Mouse (Mus musculus): ENCODE measurements around the gene Cd151. TPM values are rescaled to one million over a fixed set of nuclear protein-coding genes. Genes with fewer than 3 reads are reported as not detected.

Gene Cd151
- polyA plus RNA-seq, 1 experiment from 2014 or later = 23.0 TPM

GRCm38 (mm10) chr7:141429840-141430584 is 37.2 kb upstream of the Cd151 start:
- peaks cover 31% of the 10 kb centered on the region for H3K36me3 ChIP-seq (ENCODE audit: control insufficient read depth, insufficient read depth, low read length)
- no peaks in the 10 kb centered on the region for H3K9me3 ChIP-seq (ENCODE audit: control insufficient read depth, low read length)
- no peaks in the 10 kb centered on the region for H3K27me3 ChIP-seq (replicated peaks; ENCODE audit: control insufficient read depth, insufficient read depth, low read length)
- no peak overlapping the region for H3K9ac ChIP-seq (ENCODE audit: low read depth, low read length)
- no peak for ATAC-seq
- H3K4me2 ChIP-seq (ENCODE audit: low read length) = peak overlapping the region; percentile 79
- peaks cover 27% of the 10 kb centered on the region for H3K4me1 ChIP-seq (ENCODE audit: control insufficient read depth, insufficient read depth, low read depth, low read length)
- WGBS = 62% methylated on average over 9 of the region's 9 CpGs
- peak overlapping the region; percentile 57 for H3K27ac ChIP-seq (ENCODE audit: low read depth, low read length)
- H3K4me3 ChIP-seq (ENCODE audit: low read length) = no peak overlapping the region; the same call in 1 of the 2 replicates

GRCm38 (mm10) chr7:141430585-141431240 is 36.5 kb upstream of the Cd151 start:
- no peak overlapping the region for H3K4me2 ChIP-seq (ENCODE audit: low read length)
- H3K4me1 ChIP-seq (ENCODE audit: control insufficient read depth, insufficient read depth, low read depth, low read length) = peaks cover 31% of the 10 kb centered on the region
- peaks cover 31% of the 10 kb centered on the region for H3K36me3 ChIP-seq (ENCODE audit: control insufficient read depth, insufficient read depth, low read length)
- H3K4me3 ChIP-seq (ENCODE audit: low read length) = no peak overlapping the region
- WGBS = 95% methylated on average over 9 of the region's 9 CpGs
- H3K9ac ChIP-seq (ENCODE audit: low read depth, low read length) = no peak overlapping the region
- no peaks in the 10 kb centered on the region for H3K9me3 ChIP-seq (ENCODE audit: control insufficient read depth, low read length)
- H3K27me3 ChIP-seq (replicated peaks; ENCODE audit: control insufficient read depth, insufficient read depth, low read length) = no peaks in the 10 kb centered on the region
- no peak for ATAC-seq
- no peak overlapping the region for H3K27ac ChIP-seq (ENCODE audit: low read depth, low read length)

GRCm38 (mm10) chr7:141431434-141432185 is 35.6 kb upstream of the Cd151 start:
- Histone ChIP-seq H3K27ac (ENCODE audit: low read depth, low read length) (no peak overlapping the region), H3K36me3 (ENCODE audit: control insufficient read depth, insufficient read depth, low read length) (peaks cover 28% of the 10 kb centered on the region), H3K4me3 (ENCODE audit: low read length) (no peak overlapping the region), H3K27me3 (replicated peaks; ENCODE audit: control insufficient read depth, insufficient read depth, low read length) (no peaks in the 10 kb centered on the region), H3K9me3 (ENCODE audit: control insufficient read depth, low read length) (no peaks in the 10 kb centered on the region), H3K4me2 (ENCODE audit: low read length) (no peak overlapping the region), H3K4me1 (ENCODE audit: control insufficient read depth, insufficient read depth, low read depth, low read length) (peaks cover 35% of the 10 kb centered on the region), H3K9ac (ENCODE audit: low read depth, low read length) (no peak overlapping the region)
- 92% methylated on average over 16 of the region's 19 CpGs for WGBS
- no peak for ATAC-seq

GRCm38 (mm10) chr7:141432186-141432611 is 35.0 kb upstream of the Cd151 start:
- Histone ChIP-seq H3K4me1 (ENCODE audit: control insufficient read depth, insufficient read depth, low read depth, low read length) (peaks cover 38% of the 10 kb centered on the region), H3K27ac (ENCODE audit: low read depth, low read length) (no peak overlapping the region), H3K4me2 (ENCODE audit: low read length) (no peak overlapping the region), H3K36me3 (ENCODE audit: control insufficient read depth, insufficient read depth, low read length) (peaks cover 26% of the 10 kb centered on the region), H3K9me3 (ENCODE audit: control insufficient read depth, low read length) (no peaks in the 10 kb centered on the region), H3K4me3 (ENCODE audit: low read length) (no peak overlapping the region), H3K9ac (ENCODE audit: low read depth, low read length) (no peak overlapping the region), H3K27me3 (replicated peaks; ENCODE audit: control insufficient read depth, insufficient read depth, low read length) (no peaks in the 10 kb centered on the region)
- 80% methylated on average over 8 of the region's 8 CpGs for WGBS
- ATAC-seq = no peak

GRCm38 (mm10) chr7:141432741-141433516 is 34.3 kb upstream of the Cd151 start:
- Histone ChIP-seq H3K4me3 (ENCODE audit: low read length) (no peak overlapping the region; the same call in 1 of the 2 replicates), H3K9ac (ENCODE audit: low read depth, low read length) (0 out of 2 replicates have a peak overlapping the region, but pooled peaks have one; percentile 23), H3K36me3 (ENCODE audit: control insufficient read depth, insufficient read depth, low read length) (peaks cover 23% of the 10 kb centered on the region), H3K9me3 (ENCODE audit: control insufficient read depth, low read length) (no peaks in the 10 kb centered on the region), H3K27me3 (replicated peaks; ENCODE audit: control insufficient read depth, insufficient read depth, low read length) (no peaks in the 10 kb centered on the region), H3K27ac (ENCODE audit: low read depth, low read length) (no peak overlapping the region), H3K4me1 (ENCODE audit: control insufficient read depth, insufficient read depth, low read depth, low read length) (peaks cover 38% of the 10 kb centered on the region), H3K4me2 (ENCODE audit: low read length) (peak overlapping the region; percentile 80)
- no peak for ATAC-seq
- 83% methylated on average over 6 of the region's 6 CpGs for WGBS

GRCm38 (mm10) chr7:141433517-141434400 is 33.4 kb upstream of the Cd151 start:
- Histone ChIP-seq H3K27me3 (replicated peaks; ENCODE audit: control insufficient read depth, insufficient read depth, low read length) (no peaks in the 10 kb centered on the region), H3K4me2 (ENCODE audit: low read length) (peak overlapping the region; percentile 80), H3K36me3 (ENCODE audit: control insufficient read depth, insufficient read depth, low read length) (peaks cover 23% of the 10 kb centered on the region), H3K9me3 (ENCODE audit: control insufficient read depth, low read length) (no peaks in the 10 kb centered on the region), H3K4me3 (ENCODE audit: low read length) (peak overlapping the region; percentile 58), H3K9ac (ENCODE audit: low read depth, low read length) (peak overlapping the region; percentile 80), H3K4me1 (ENCODE audit: control insufficient read depth, insufficient read depth, low read depth, low read length) (peaks cover 33% of the 10 kb centered on the region), H3K27ac (ENCODE audit: low read depth, low read length) (peak overlapping the region; percentile 75)
- ATAC-seq = no peak
- 76% methylated on average over 15 of the region's 15 CpGs for WGBS

- Histone ChIP-seq H3K9ac (ENCODE audit: low read depth, low read length) (peak overlapping the region; percentile 80), H3K27me3 (replicated peaks; ENCODE audit: control insufficient read depth, insufficient read depth, low read length) (no peaks in the 10 kb centered on the region), H3K4me2 (ENCODE audit: low read length) (peak overlapping the region; percentile 80), H3K4me1 (ENCODE audit: control insufficient read depth, insufficient read depth, low read depth, low read length) (peaks cover 31% of the 10 kb centered on the region), H3K27ac (ENCODE audit: low read depth, low read length) (peak overlapping the region; percentile 75), H3K9me3 (ENCODE audit: control insufficient read depth, low read length) (no peaks in the 10 kb centered on the region), H3K36me3 (ENCODE audit: control insufficient read depth, insufficient read depth, low read length) (peaks cover 23% of the 10 kb centered on the region), H3K4me3 (ENCODE audit: low read length) (peak overlapping the region; percentile 58)
- 10% methylated on average over 8 of the region's 8 CpGs for WGBS
- ATAC-seq = peak; percentile 24
These were observed 32.7 kb upstream of the Cd151 start for GRCm38 (mm10) chr7:141434464-141434863.
